Mouse (Mus musculus) small intestine, adult 2 months (tissue): ENCODE data around the gene Zfp141.

ENCODE experiments used
- CTCF ChIP-seq: fragments of 200-500 bp; IDR thresholded peaks from 2 replicates; pipeline ENCODE4 v1.5.1; 2012; ENCODE audit warnings: low read depth, mild to moderate bottlenecking, control low read depth, inconsistent platforms, low read length, moderate library complexity, mixed read lengths; ENCODE audit not compliant: insufficient replicate concordance, insufficient read length; ENCODE audit errors: extremely low read depth
- POLR2A ChIP-seq: fragments of 200-500 bp; IDR thresholded peaks from 2 replicates; pipeline ENCODE4 v1.6.1; 2012; ENCODE audit warnings: low read depth, mild to moderate bottlenecking, control low read depth, inconsistent platforms, low read length, moderate library complexity

GRCm38 (mm10) chr7:42447352-42447751 is 58.2 kb downstream of the Zfp141 start:
- TF ChIP-seq POLR2A (no peak), CTCF (no peak)
